Mouse (Mus musculus) forebrain, embryonic 14.5 days (tissue): Measurements from ENCODE around the gene Syt17. TPM values are rescaled to one million over a fixed set of nuclear protein-coding genes. Genes with fewer than 3 reads are reported as not detected.
A peak's percentile ranks its signal among the peaks of the same experiment; 100 is the strongest.

Source experiments
- ATAC-seq: fragments of 200-750 bp; cut with Nextera tagmentation; 2 replicates; pipeline ENCODE4 v1.8.0; 2017; ENCODE audit warnings: mild to moderate bottlenecking, moderate library complexity
- DNase-seq: peaks from one replicate; pipeline ENCODE4 v3.0.0-alpha.2; 2015; ENCODE audit warnings: low spot score
- H3K27ac ChIP-seq: fragments of 300-500 bp; sonication (generic); 2 replicates; pipeline ENCODE4 v1.5.1; 2014; ENCODE audit warnings: low read depth, mild to moderate bottlenecking, control low read depth, low read length, moderate library complexity
- H3K27me3 ChIP-seq: fragments of 300-500 bp; sonication (generic); replicated peaks from 2 replicates; pipeline ENCODE4 v1.6.1; 2014; ENCODE audit warnings: low read length, control low read depth, mixed read lengths; ENCODE audit not compliant: control insufficient read depth, insufficient read depth
- H3K36me3 ChIP-seq: fragments of 300-500 bp; sonication (generic); 2 replicates; pipeline ENCODE4 v1.6.1; 2014; ENCODE audit warnings: low read length, control low read depth; ENCODE audit not compliant: control insufficient read depth, insufficient read depth
- H3K4me1 ChIP-seq: fragments of 300-500 bp; sonication (generic); 2 replicates; pipeline ENCODE4 v1.6.1; 2014; ENCODE audit warnings: antibody characterized with exemption, low read length, control low read depth; ENCODE audit not compliant: control insufficient read depth, insufficient read depth
- H3K4me2 ChIP-seq: fragments of 300-500 bp; sonication (generic); 2 replicates; pipeline ENCODE4 v1.6.1; 2014; ENCODE audit warnings: mild to moderate bottlenecking, control low read depth, low read length
- H3K4me3 ChIP-seq: fragments of 300-500 bp; sonication (generic); 2 replicates; pipeline ENCODE4 v1.5.1; 2014; ENCODE audit warnings: low read depth, low read length, control low read depth
- H3K9ac ChIP-seq: fragments of 300-500 bp; sonication (generic); 2 replicates; pipeline ENCODE4 v1.6.1; 2014; ENCODE audit warnings: mild to moderate bottlenecking, low read length, control low read depth, moderate library complexity
- H3K9me3 ChIP-seq: fragments of 300-500 bp; sonication (generic); replicated peaks from 2 replicates; pipeline ENCODE4 v1.6.1; 2016; ENCODE audit warnings: low read length, control low read depth, mixed read lengths; ENCODE audit not compliant: control insufficient read depth
- WGBS: fragments of 180-500 bp; shearing (Covaris S2); extraction: QIAGEN DNeasy Blood & Tissue Kit; methylation state at CpG from one replicate; pipeline ENCODE4 v1.1.7; 2014; 5-methylcytosine and 5-hydroxymethylcytosine counted together
- polyA plus RNA-seq: library from polyadenylated mRNA; unstranded; fragments of >200 nt; fragmentation: Nextera tagmentation; extraction: Ambion mirVana; gene quantifications from 2 replicates; pipeline ENCODE4 v1.2.1, GENCODE M21; 2014

Gene Syt17
- polyA plus RNA-seq, 1 experiment from 2014 or later: 5.0 TPM

GRCm38 (mm10) chr7:118402576-118403022 is 45.4 kb downstream of the Syt17 start:
- no peak overlapping the region for H3K9ac ChIP-seq
- H3K36me3 ChIP-seq: no peaks in the 10 kb centered on the region
- peak overlapping the region; percentile 55; the same call in 1 of the 2 replicates for H3K27ac ChIP-seq
- peaks cover 6% of the 10 kb centered on the region; the same call in 1 of the 2 replicates for H3K4me1 ChIP-seq
- H3K4me3 ChIP-seq: no peak overlapping the region
- WGBS: 38% methylated on average over 3 of the region's 3 CpGs
- H3K9me3 ChIP-seq: no peaks in the 10 kb centered on the region
- ATAC-seq (peak; percentile 75), DNase-seq (peak; percentile 49)
- H3K27me3 ChIP-seq: no peaks in the 10 kb centered on the region
- H3K4me2 ChIP-seq: no peak overlapping the region

GRCm38 (mm10) chr7:118401949-118402348 is 46.1 kb downstream of the Syt17 start:
- Histone ChIP-seq H3K4me2 (no peak overlapping the region), H3K9ac (no peak overlapping the region), H3K4me1 (peaks cover 6% of the 10 kb centered on the region; the same call in 1 of the 2 replicates), H3K9me3 (no peaks in the 10 kb centered on the region), H3K36me3 (no peaks in the 10 kb centered on the region), H3K27ac (no peak overlapping the region; the same call in 1 of the 2 replicates), H3K27me3 (no peaks in the 10 kb centered on the region), H3K4me3 (no peak overlapping the region)
- WGBS: 71% methylated on average over 5 of the region's 5 CpGs
- DNase-seq (no peak), ATAC-seq (peak; percentile 42; the same call in 1 of the 2 replicates)

- no peak overlapping the region for H3K4me3 ChIP-seq
- 86% methylated on average over 9 of the region's 9 CpGs for WGBS
These were observed 48.3 kb downstream of the Syt17 start for GRCm38 (mm10) chr7:118399764-118400163.

GRCm38 (mm10) chr7:118390705-118391104 is 57.3 kb downstream of the Syt17 start:
- H3K27ac ChIP-seq: no peak overlapping the region
- 93% methylated on average over 5 of the region's 5 CpGs for WGBS
- no peak for ATAC-seq
- no peaks in the 10 kb centered on the region for H3K27me3 ChIP-seq
- DNase-seq: no peak
- no peak overlapping the region for H3K4me2 ChIP-seq
- H3K36me3 ChIP-seq: no peaks in the 10 kb centered on the region
- H3K9ac ChIP-seq: no peak overlapping the region
- no peak overlapping the region for H3K4me3 ChIP-seq
- H3K4me1 ChIP-seq: no peaks in the 10 kb centered on the region
- H3K9me3 ChIP-seq: no peaks in the 10 kb centered on the region

More at GRCm38 (mm10) chr7:118399764-118400163, 48.3 kb downstream of the Syt17 start:
- H3K4me2 ChIP-seq: no peak overlapping the region
- H3K9ac ChIP-seq: no peak overlapping the region
- peaks cover 6% of the 10 kb centered on the region; the same call in 1 of the 2 replicates for H3K4me1 ChIP-seq
- H3K9me3 ChIP-seq: no peaks in the 10 kb centered on the region
- no peak for DNase-seq
- H3K36me3 ChIP-seq: no peaks in the 10 kb centered on the region
- H3K27me3 ChIP-seq: no peaks in the 10 kb centered on the region
- no peak for ATAC-seq
- H3K27ac ChIP-seq: no peak overlapping the region

- no peak overlapping the region for H3K9ac ChIP-seq
- no peaks in the 10 kb centered on the region for H3K9me3 ChIP-seq
- H3K27me3 ChIP-seq: no peaks in the 10 kb centered on the region
- H3K4me1 ChIP-seq: peaks cover 3% of the 10 kb centered on the region; the same call in 1 of the 2 replicates
- no peak for DNase-seq
- no peak for ATAC-seq
- H3K27ac ChIP-seq: no peak overlapping the region
- H3K4me3 ChIP-seq: no peak overlapping the region
- no peaks in the 10 kb centered on the region for H3K36me3 ChIP-seq
- no peak overlapping the region for H3K4me2 ChIP-seq
- WGBS: 86% methylated on average over 5 of the region's 5 CpGs
These were observed 67.0 kb downstream of the Syt17 start for GRCm38 (mm10) chr7:118380996-118381395.

GRCm38 (mm10) chr7:118380056-118380455 is 68.0 kb downstream of the Syt17 start:
- H3K9me3 ChIP-seq: no peaks in the 10 kb centered on the region
- H3K4me3 ChIP-seq: no peak overlapping the region
- H3K9ac ChIP-seq: no peak overlapping the region
- WGBS: 80% methylated on average over 3 of the region's 3 CpGs
- ATAC-seq (no peak), DNase-seq (no peak)
- no peak overlapping the region for H3K27ac ChIP-seq
- H3K4me1 ChIP-seq: peaks cover 3% of the 10 kb centered on the region; the same call in 1 of the 2 replicates
- H3K36me3 ChIP-seq: no peaks in the 10 kb centered on the region
- no peaks in the 10 kb centered on the region for H3K27me3 ChIP-seq
- H3K4me2 ChIP-seq: no peak overlapping the region

GRCm38 (mm10) chr7:118376590-118376989 is 71.4 kb downstream of the Syt17 start:
- H3K4me1 ChIP-seq: no peaks in the 10 kb centered on the region
- no peak for DNase-seq
- WGBS: 99% methylated on average over 4 of the region's 4 CpGs

GRCm38 (mm10) chr7:118375341-118375740 is 72.7 kb downstream of the Syt17 start:
- ATAC-seq (no peak), DNase-seq (no peak)
- Histone ChIP-seq H3K36me3 (no peaks in the 10 kb centered on the region), H3K27me3 (no peaks in the 10 kb centered on the region), H3K9me3 (no peaks in the 10 kb centered on the region), H3K4me1 (no peaks in the 10 kb centered on the region), H3K4me2 (no peak overlapping the region), H3K9ac (no peak overlapping the region), H3K27ac (no peak overlapping the region), H3K4me3 (no peak overlapping the region)
- WGBS: 93% methylated on average over 3 of the region's 3 CpGs

More at GRCm38 (mm10) chr7:118376590-118376989, 71.4 kb downstream of the Syt17 start:
- no peaks in the 10 kb centered on the region for H3K36me3 ChIP-seq
- H3K27me3 ChIP-seq: no peaks in the 10 kb centered on the region
- no peak overlapping the region for H3K9ac ChIP-seq
- no peaks in the 10 kb centered on the region for H3K9me3 ChIP-seq
- no peak overlapping the region for H3K4me2 ChIP-seq
- no peak overlapping the region for H3K27ac ChIP-seq
- ATAC-seq: no peak
- H3K4me3 ChIP-seq: no peak overlapping the region

- no peak overlapping the region for H3K4me3 ChIP-seq
- H3K4me1 ChIP-seq: no peaks in the 10 kb centered on the region
- DNase-seq: no peak
- H3K27me3 ChIP-seq: no peaks in the 10 kb centered on the region
- no peak overlapping the region for H3K27ac ChIP-seq
- ATAC-seq: no peak
- no peaks in the 10 kb centered on the region for H3K36me3 ChIP-seq
- no peaks in the 10 kb centered on the region for H3K9me3 ChIP-seq
- WGBS: 97% methylated on average over 5 of the region's 5 CpGs
- no peak overlapping the region for H3K9ac ChIP-seq
- no peak overlapping the region for H3K4me2 ChIP-seq
These were observed 76.7 kb downstream of the Syt17 start for GRCm38 (mm10) chr7:118371361-118371760.
